Mouse (Mus musculus) activated CD4-positive, CD25-positive, alpha-beta regulatory T cell, adult 9 weeks (primary cell): Measurements from ENCODE around the gene Ms4a8a. TPM values are rescaled to one million over a fixed set of nuclear protein-coding genes. Genes with fewer than 3 reads are reported as not detected.

Source experiments
- polyA plus RNA-seq: library from polyadenylated mRNA; unstranded; fragments of 100-300 nt; shearing (Covaris generic); gene quantifications from one replicate; pipeline ENCODE4 v1.2.1, GENCODE M21; 2017

Gene Ms4a8a
- not detected for polyA plus RNA-seq

DNA sequence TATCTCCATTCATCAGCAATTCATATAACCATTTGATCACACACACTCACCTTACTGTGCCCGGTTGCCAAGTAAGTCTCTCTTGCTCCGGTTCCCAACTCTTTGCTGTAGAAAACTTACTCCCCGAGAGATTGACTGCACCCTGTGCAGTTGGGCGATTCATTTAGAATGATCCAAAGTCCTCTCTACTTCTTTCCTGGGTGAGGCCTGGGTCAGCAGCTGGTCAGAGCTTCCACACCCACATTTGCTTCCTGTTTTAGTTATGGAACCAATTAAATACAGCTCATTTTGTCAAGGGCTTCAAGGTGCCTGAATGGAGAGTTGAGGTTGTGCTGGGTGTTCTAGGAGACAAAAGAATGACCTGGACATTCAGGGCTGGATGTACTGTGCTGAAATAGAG is at the start of gene Ms4a8a:
Gene Ms4a8a, minus strand, starts transcription at position 169 of the 400 bp plus-strand sequence.

DNA sequence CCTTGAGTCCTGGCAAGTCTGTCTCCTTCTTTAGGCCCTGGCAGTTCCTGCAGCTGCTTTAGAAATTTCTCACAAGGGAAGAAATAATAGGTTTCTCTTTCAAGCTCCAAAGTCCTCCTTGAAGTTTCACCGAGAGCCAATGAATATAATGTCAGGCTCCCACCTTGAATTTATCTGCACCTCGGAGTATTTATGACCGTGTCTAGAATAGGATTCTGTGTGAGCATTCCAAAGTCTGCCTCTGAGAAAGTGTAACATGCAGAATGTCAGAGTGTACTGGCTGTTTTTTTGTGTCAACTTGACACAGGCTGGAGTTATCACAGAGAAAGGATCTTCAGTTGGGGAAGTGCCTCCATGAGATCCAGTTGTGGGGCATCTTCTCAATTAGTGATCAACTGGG is 63.0 kb downstream of the Ms4a8a start, which contains the start of gene Ms4a18:
Gene Ms4a18, minus strand, starts transcription at position 141 of the 400 bp plus-strand sequence.

Other genes starting within 250 kb of the Ms4a8a start
- gene Slc15a3, start 241.4 kb downstream of the Ms4a8a start, polyA plus RNA-seq: 1.7 TPM
- gene Tmem132a, start 211.2 kb downstream of the Ms4a8a start, polyA plus RNA-seq: 0.71 TPM
- 54.3 TPM for gene Tmem109, start 199.1 kb downstream of the Ms4a8a start, polyA plus RNA-seq
- gene Prpf19, start 185.9 kb downstream of the Ms4a8a start, polyA plus RNA-seq: 96.3 TPM
- not detected for gene Zp1, start 160.5 kb downstream of the Ms4a8a start, polyA plus RNA-seq
- not detected for gene Ptgdr2, start 143.9 kb downstream of the Ms4a8a start, polyA plus RNA-seq
- gene Ccdc86, start 131.8 kb downstream of the Ms4a8a start, polyA plus RNA-seq: 20.7 TPM
- not detected for gene Ms4a10, start 106.4 kb downstream of the Ms4a8a start, polyA plus RNA-seq
- gene Ms4a15, start 87.9 kb downstream of the Ms4a8a start, polyA plus RNA-seq: not detected
- gene Ms4a18, start 63.1 kb downstream of the Ms4a8a start, polyA plus RNA-seq: not detected
- not detected for gene 1700017D01Rik, start 49.8 kb upstream of the Ms4a8a start, polyA plus RNA-seq
- gene 1700025F22Rik, start 84.2 kb upstream of the Ms4a8a start, polyA plus RNA-seq: not detected
- gene Ms4a13, start 115.6 kb upstream of the Ms4a8a start, polyA plus RNA-seq: not detected
- gene Ms4a12, start 151.3 kb upstream of the Ms4a8a start, polyA plus RNA-seq: not detected
- 1.9 TPM for gene Ms4a1, start 185.1 kb upstream of the Ms4a8a start, polyA plus RNA-seq
- gene Ms4a5, start 202.8 kb upstream of the Ms4a8a start, polyA plus RNA-seq: not detected
- not detected for gene Ms4a14, start 233.4 kb upstream of the Ms4a8a start, polyA plus RNA-seq